Mouse (Mus musculus): Measurements from ENCODE around the gene Capn11. TPM values are rescaled to one million over a fixed set of nuclear protein-coding genes. Genes with fewer than 3 reads are reported as not detected.

Gene Capn11
- polyA plus RNA-seq, 1 experiment from 2014 or later: not detected

GRCm38 (mm10) chr17:45600267-45600666 lies 58.9 kb downstream of the Capn11 start:
- Histone ChIP-seq H3K9me3 (ENCODE audit: low read length) (no peaks in the 10 kb centered on the region), H3K27ac (ENCODE audit: low read depth) (no peak overlapping the region), H3K4me2 (ENCODE audit: low read depth, low read length) (no peak overlapping the region), H3K4me1 (ENCODE audit: insufficient read depth) (peaks cover 46% of the 10 kb centered on the region), H3K9ac (replicated peaks) (no peak overlapping the region), H3K27me3 (ENCODE audit: insufficient read depth, low read length) (0 out of 2 replicates have a peak, but pooled peaks cover 3% of the 10 kb centered on the region), H3K36me3 (replicated peaks; ENCODE audit: insufficient read depth, low read length) (no peaks in the 10 kb centered on the region), H3K4me3 (ENCODE audit: low read depth, low read length) (no peak overlapping the region)
- WGBS (ENCODE audit: insufficient replicate concordance): 77% methylated on average over 8 of the region's 8 CpGs
- ATAC-seq (no peak), DNase-seq (no peak)
- TF ChIP-seq EP300 (IDR thresholded peaks at IDR 0.05; ENCODE audit: low read depth) (no peak), CTCF (IDR thresholded peaks at IDR 0.05; ENCODE audit: low read depth) (no peak)

- Histone ChIP-seq H3K27ac (ENCODE audit: low read depth) (peak within 1 kb of the TSS; percentile 89), H3K4me3 (ENCODE audit: low read depth, low read length) (peak within 1 kb of the TSS; percentile 51), H3K27me3 (ENCODE audit: insufficient read depth, low read length) (0 out of 2 replicates have a peak, but pooled peaks cover 3% of the 10 kb centered on the region), H3K4me2 (ENCODE audit: low read depth, low read length) (peak within 1 kb of the TSS; percentile 74), H3K4me1 (ENCODE audit: insufficient read depth) (peaks cover 51% of the 10 kb centered on the region), H3K36me3 (replicated peaks; ENCODE audit: insufficient read depth, low read length) (no peaks in the 10 kb centered on the region), H3K9ac (replicated peaks) (peak within 1 kb of the TSS; percentile 64), H3K9me3 (ENCODE audit: low read length) (no peaks in the 10 kb centered on the region)
- no peak for TF ChIP-seq CTCF (IDR thresholded peaks at IDR 0.05; ENCODE audit: low read depth)
- TF ChIP-seq EP300 (IDR thresholded peaks at IDR 0.05; ENCODE audit: low read depth): no peak
- WGBS (ENCODE audit: insufficient replicate concordance): 25% methylated on average over 30 of the region's 32 CpGs
- ATAC-seq (peak; percentile 70), DNase-seq (peak; percentile 83)
Observed at GRCm38 (mm10) chr17:45599446-45600242, 59.5 kb downstream of the Capn11 start, which contains the start of gene Slc29a1. Gene Slc29a1 (minus strand): TSS chr17:45599606.

GRCm38 (mm10) chr17:45598891-45599290 lies 60.2 kb downstream of the Capn11 start:
- peaks cover 57% of the 10 kb centered on the region for H3K4me1 ChIP-seq (ENCODE audit: insufficient read depth)
- TF ChIP-seq CTCF (IDR thresholded peaks at IDR 0.05; ENCODE audit: low read depth) (no peak), EP300 (IDR thresholded peaks at IDR 0.05; ENCODE audit: low read depth) (no peak)
- H3K36me3 ChIP-seq (replicated peaks; ENCODE audit: insufficient read depth, low read length): no peaks in the 10 kb centered on the region
- peak overlapping the region; percentile 89 for H3K27ac ChIP-seq (ENCODE audit: low read depth)
- DNase-seq: no peak
- peak; percentile 49 for ATAC-seq
- no peaks in the 10 kb centered on the region for H3K9me3 ChIP-seq (ENCODE audit: low read length)
- H3K27me3 ChIP-seq (ENCODE audit: insufficient read depth, low read length): 0 out of 2 replicates have a peak, but pooled peaks cover 3% of the 10 kb centered on the region
- peak overlapping the region; percentile 51 for H3K4me3 ChIP-seq (ENCODE audit: low read depth, low read length)
- peak overlapping the region; percentile 64; the same call in 1 of the 2 replicates for H3K9ac ChIP-seq (replicated peaks)
- WGBS (ENCODE audit: insufficient replicate concordance): 40% methylated on average over 3 of the region's 3 CpGs
- peak overlapping the region; percentile 74 for H3K4me2 ChIP-seq (ENCODE audit: low read depth, low read length)

DNA sequence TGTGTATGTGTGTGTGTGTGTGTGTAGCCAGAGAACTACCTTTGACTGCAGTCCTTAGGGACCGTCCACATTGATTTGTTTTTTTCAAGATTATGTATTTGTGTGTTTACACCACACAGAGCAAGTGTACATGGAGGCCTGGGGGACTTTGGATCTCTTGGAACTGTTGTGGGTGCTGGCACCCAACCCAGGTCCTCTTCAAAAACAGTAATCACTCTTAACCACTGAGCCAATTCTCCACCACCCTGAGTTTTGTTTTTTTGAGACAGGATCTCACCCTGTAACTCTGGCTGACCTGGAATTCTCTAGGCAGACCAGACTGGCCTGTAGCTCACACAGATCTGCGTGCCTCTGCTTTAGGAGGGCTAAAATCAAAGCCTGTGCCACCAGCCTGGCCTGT lies 60.7 kb downstream of the Capn11 start:
- Histone ChIP-seq H3K9ac (replicated peaks) (no peak overlapping the region), H3K4me3 (ENCODE audit: low read depth, low read length) (no peak overlapping the region), H3K27ac (ENCODE audit: low read depth) (peak overlapping the region; percentile 89), H3K27me3 (ENCODE audit: insufficient read depth, low read length) (0 out of 2 replicates have a peak, but pooled peaks cover 3% of the 10 kb centered on the region), H3K4me2 (ENCODE audit: low read depth, low read length) (peak overlapping the region; percentile 60), H3K4me1 (ENCODE audit: insufficient read depth) (peaks cover 62% of the 10 kb centered on the region), H3K36me3 (replicated peaks; ENCODE audit: insufficient read depth, low read length) (no peaks in the 10 kb centered on the region), H3K9me3 (ENCODE audit: low read length) (no peaks in the 10 kb centered on the region)
- WGBS (ENCODE audit: insufficient replicate concordance): 76% methylated on average over 2 of the region's 2 CpGs
- DNase-seq (no peak), ATAC-seq (no peak)
- TF ChIP-seq CTCF (IDR thresholded peaks at IDR 0.05; ENCODE audit: low read depth): no peak

DNA sequence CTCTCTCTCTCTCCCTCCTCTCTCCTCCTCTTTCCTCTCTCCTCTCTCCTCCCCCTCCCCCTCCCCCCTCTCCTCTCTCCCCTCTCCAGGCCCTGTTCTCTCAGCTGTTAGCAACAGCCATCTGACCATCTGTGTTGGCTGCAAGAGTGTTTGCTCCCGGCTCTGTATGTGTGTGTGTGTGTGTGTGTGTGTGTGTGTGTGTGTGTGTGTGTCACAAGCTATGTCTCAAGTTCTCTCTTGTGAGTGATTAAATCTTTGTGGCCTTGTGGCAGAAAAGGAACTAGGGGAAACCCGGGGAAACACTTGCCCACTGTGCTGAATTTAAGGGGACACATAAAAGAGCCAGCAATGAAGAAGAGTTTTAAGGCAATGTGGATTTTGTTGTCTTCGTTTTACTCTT lies 61.3 kb downstream of the Capn11 start:
- H3K4me1 ChIP-seq (ENCODE audit: insufficient read depth): peaks cover 68% of the 10 kb centered on the region
- TF ChIP-seq EP300 (IDR thresholded peaks at IDR 0.05; ENCODE audit: low read depth) (no peak), CTCF (IDR thresholded peaks at IDR 0.05; ENCODE audit: low read depth) (no peak)
- H3K27me3 ChIP-seq (ENCODE audit: insufficient read depth, low read length): 0 out of 2 replicates have a peak, but pooled peaks cover 3% of the 10 kb centered on the region
- ATAC-seq (peak; percentile 16; the same call in 1 of the 2 replicates), DNase-seq (peak; percentile 63)
- H3K27ac ChIP-seq (ENCODE audit: low read depth): peak overlapping the region; percentile 89
- WGBS (ENCODE audit: insufficient replicate concordance): 15% methylated on average over 3 of the region's 3 CpGs
- no peak overlapping the region for H3K9ac ChIP-seq (replicated peaks)
- H3K36me3 ChIP-seq (replicated peaks; ENCODE audit: insufficient read depth, low read length): no peaks in the 10 kb centered on the region
- H3K4me3 ChIP-seq (ENCODE audit: low read depth, low read length): no peak overlapping the region
- H3K4me2 ChIP-seq (ENCODE audit: low read depth, low read length): no peak overlapping the region
- no peaks in the 10 kb centered on the region for H3K9me3 ChIP-seq (ENCODE audit: low read length)

- Histone ChIP-seq H3K4me3 (ENCODE audit: low read depth, low read length) (no peak overlapping the region), H3K9ac (replicated peaks) (peak overlapping the region; percentile 41), H3K27me3 (ENCODE audit: insufficient read depth, low read length) (0 out of 2 replicates have a peak, but pooled peaks cover 3% of the 10 kb centered on the region), H3K4me2 (ENCODE audit: low read depth, low read length) (peak overlapping the region; percentile 96), H3K9me3 (ENCODE audit: low read length) (no peaks in the 10 kb centered on the region), H3K36me3 (replicated peaks; ENCODE audit: insufficient read depth, low read length) (no peaks in the 10 kb centered on the region), H3K27ac (ENCODE audit: low read depth) (peak overlapping the region; percentile 71), H3K4me1 (ENCODE audit: insufficient read depth) (peaks cover 78% of the 10 kb centered on the region)
- ATAC-seq (peak; percentile 49), DNase-seq (peak; percentile 84)
- TF ChIP-seq CTCF (IDR thresholded peaks at IDR 0.05; ENCODE audit: low read depth): peak; percentile 82
- no peak for TF ChIP-seq EP300 (IDR thresholded peaks at IDR 0.05; ENCODE audit: low read depth)
- WGBS (ENCODE audit: insufficient replicate concordance): 48% methylated on average over 11 of the region's 11 CpGs
Observed at GRCm38 (mm10) chr17:45596631-45597396, 62.3 kb downstream of the Capn11 start.

Data from liver, postnatal 0 days (tissue).